ENCODE assay signal across 8 mouse cellular contexts in genomic region chr6:25689520-25690283, GRCm38 (mm10). TPM values are rescaled to one million over a fixed set of nuclear protein-coding genes. Genes with fewer than 3 reads are reported as not detected.
DNase-seq lines count a peak whose midpoint lies in the region; ATAC-seq and TF ChIP-seq lines count a peak whose summit lies in the region.

No protein-coding gene starts in this region.

- intact Hi-C loops in heart, postnatal 14 days (cut with DNase I): no loop called here

- WGBS in embryonic facial prominence, embryonic 12.5 days: 1% methylated on average over 43 of the region's 43 CpGs
- 3% methylated on average over 43 of the region's 43 CpGs for WGBS in thymus, adult 2 months

- peak overlapping the region; percentile 54 for H3K9ac ChIP-seq in embryonic facial prominence, embryonic 12.5 days

- H3K27me3 ChIP-seq in embryonic facial prominence, embryonic 12.5 days: peaks cover 17% of the 10 kb centered on the region
- H3K27me3 ChIP-seq in thymus, adult 2 months (ENCODE audit: control insufficient read depth, insufficient read depth, low read length): no peaks in the 10 kb centered on the region; the same call in 1 of the 2 replicates

- peak; percentile 91 for ATAC-seq in embryonic facial prominence, embryonic 12.5 days (ENCODE audit: insufficient number of reproducible peaks, insufficient read depth, low FRiP score, low TSS enrichment)

- TF ChIP-seq POLR2A in thymus, adult 2 months (IDR thresholded peaks at IDR 0.05; ENCODE audit: control insufficient read depth, extremely low read depth, insufficient read depth, low read length, poor library complexity): no peak

- no peak for TF ChIP-seq CTCF in thymus, adult 2 months (IDR thresholded peaks at IDR 0.05; ENCODE audit: borderline replicate concordance, control insufficient read depth, extremely low read depth, insufficient read depth, low read length, poor library complexity)

- no peak overlapping the region for H3K27ac ChIP-seq in embryonic facial prominence, embryonic 12.5 days
- H3K27ac ChIP-seq in thymus, adult 2 months (ENCODE audit: control insufficient read depth, insufficient read depth, low read length): no peak overlapping the region

- DNase-seq in ES-CJ7 (ENCODE audit: low read depth, low spot score): peak; percentile 41
- DNase-seq in adrenal gland, postnatal 14 days: peak; percentile 74
- DNase-seq in heart, postnatal 14 days: peak; percentile 22 to 33
- peak; percentile 52 to 61 for DNase-seq in layer of hippocampus, postnatal 10 days (ENCODE audit: low spot score in 2 of 2)
- peak; percentile 30 for DNase-seq in lung, postnatal 10 days
- peak; percentile 41 to 43 for DNase-seq in right cerebral cortex, postnatal 36 days (ENCODE audit: low spot score in 2 of 2)
- no peak for DNase-seq in thymus, adult 2 months

- no peaks in the 10 kb centered on the region for H3K36me3 ChIP-seq in embryonic facial prominence, embryonic 12.5 days
- no peaks in the 10 kb centered on the region for H3K36me3 ChIP-seq in thymus, adult 2 months (ENCODE audit: control insufficient read depth, insufficient read depth, low read length)

- H3K4me3 ChIP-seq in embryonic facial prominence, embryonic 12.5 days: peak overlapping the region; percentile 49
- no peak overlapping the region for H3K4me3 ChIP-seq in thymus, adult 2 months (ENCODE audit: control insufficient read depth, insufficient read depth, low read length)

- no peaks in the 10 kb centered on the region for H3K9me3 ChIP-seq in embryonic facial prominence, embryonic 12.5 days

- peak overlapping the region; percentile 85 for H3K4me2 ChIP-seq in embryonic facial prominence, embryonic 12.5 days (replicated peaks)

- H3K4me1 ChIP-seq in embryonic facial prominence, embryonic 12.5 days: peaks cover 7% of the 10 kb centered on the region; the same call in 1 of the 2 replicates
- no peaks in the 10 kb centered on the region for H3K4me1 ChIP-seq in thymus, adult 2 months (replicated peaks; ENCODE audit: control insufficient read depth, insufficient read depth, low read length)

RNA-seq across cellular contexts. Expression of gene Gpr37, which starts 0.8 kb away (rescaled TPM):
- total RNA-seq in adrenal gland, postnatal 14 days (2021): 0.44 and 0.49 TPM in 2 replicates
- 2.3 TPM in 2 replicates for polyA plus RNA-seq in embryonic facial prominence, embryonic 12.5 days (2016; fragmentation: Nextera tagmentation; extraction: Ambion mirVana)
- total RNA-seq in heart, postnatal 14 days (2021): under 1 TPM; 0.07 to 0.12 TPM
- 10 to 100 TPM; 30.4 to 31.8 TPM for total RNA-seq in layer of hippocampus, postnatal 10 days (2021)
- polyA plus RNA-seq in thymus, adult 2 months (2012; rRNA removed): 0.03 and 0.05 TPM in 2 replicates

Comparison
In these comparisons a context has a peak if more than half of its experiments do, and no peak if none do; other contexts are left out.
1. RNA of gene Gpr37, which starts 0.8 kb away (total RNA-seq): 30.4 to 31.8 TPM in layer of hippocampus, postnatal 10 days; 0.44 to 0.49 TPM in adrenal gland, postnatal 14 days and 0.07 to 0.12 TPM in heart, postnatal 14 days; every median in the first group is over 10 times any median in the second.